Mouse (Mus musculus) forebrain, embryonic 16.5 days (tissue): ENCODE data around the gene Neb. TPM values are rescaled to one million over a fixed set of nuclear protein-coding genes. Genes with fewer than 3 reads are reported as not detected.

Experiments
- ATAC-seq: fragments of 200-750 bp; cut with Nextera tagmentation; 2 replicates; pipeline ENCODE4 v1.8.0; 2017; ENCODE audit warnings: mild to moderate bottlenecking, moderate library complexity
- H3K27ac ChIP-seq: fragments of 300-500 bp; sonication (generic); 2 replicates; pipeline ENCODE4 v1.5.1; 2014; ENCODE audit warnings: low read length, control low read depth
- H3K27me3 ChIP-seq: fragments of 300-500 bp; sonication (generic); replicated peaks from 2 replicates; pipeline ENCODE4 v1.6.1; 2014; ENCODE audit warnings: low read length; ENCODE audit not compliant: control insufficient read depth, insufficient read depth
- H3K36me3 ChIP-seq: fragments of 300-500 bp; sonication (generic); 2 replicates; pipeline ENCODE4 v1.6.1; 2014; ENCODE audit not compliant: control insufficient read depth, insufficient read depth
- H3K4me1 ChIP-seq: fragments of 300-500 bp; sonication (generic); replicated peaks from 2 replicates; pipeline ENCODE4 v1.6.1; 2014; ENCODE audit warnings: low read length; ENCODE audit not compliant: control insufficient read depth, insufficient read depth
- H3K4me2 ChIP-seq: fragments of 300-500 bp; sonication (generic); 2 replicates; pipeline ENCODE4 v1.6.1; 2014; ENCODE audit warnings: mild to moderate bottlenecking, low read length, control low read depth
- H3K4me3 ChIP-seq: fragments of 300-500 bp; sonication (generic); replicated peaks from 2 replicates; pipeline ENCODE4 v1.5.1; 2014; ENCODE audit warnings: mild to moderate bottlenecking, low read length, control low read depth
- H3K9ac ChIP-seq: fragments of 300-500 bp; sonication (generic); replicated peaks from 2 replicates; pipeline ENCODE4 v1.6.1; 2014; ENCODE audit warnings: low read depth, low read length, control low read depth
- H3K9me3 ChIP-seq: fragments of 300-500 bp; sonication (generic); 2 replicates; pipeline ENCODE4 v1.6.1; 2016; ENCODE audit warnings: low read length; ENCODE audit not compliant: control insufficient read depth
- WGBS: fragments of 180-500 bp; shearing (Covaris S2); extraction: QIAGEN DNeasy Blood & Tissue Kit; methylation state at CpG from one replicate; pipeline ENCODE4 v1.1.7; 2014; 5-methylcytosine and 5-hydroxymethylcytosine counted together
- polyA plus RNA-seq: library from polyadenylated mRNA; unstranded; fragments of >200 nt; fragmentation: Nextera tagmentation; extraction: Ambion mirVana; gene quantifications from 2 replicates; pipeline ENCODE4 v1.2.1, GENCODE M21; 2015

Gene Neb
- polyA plus RNA-seq, 1 experiment from 2014 or later, result 6.4 TPM

DNA sequence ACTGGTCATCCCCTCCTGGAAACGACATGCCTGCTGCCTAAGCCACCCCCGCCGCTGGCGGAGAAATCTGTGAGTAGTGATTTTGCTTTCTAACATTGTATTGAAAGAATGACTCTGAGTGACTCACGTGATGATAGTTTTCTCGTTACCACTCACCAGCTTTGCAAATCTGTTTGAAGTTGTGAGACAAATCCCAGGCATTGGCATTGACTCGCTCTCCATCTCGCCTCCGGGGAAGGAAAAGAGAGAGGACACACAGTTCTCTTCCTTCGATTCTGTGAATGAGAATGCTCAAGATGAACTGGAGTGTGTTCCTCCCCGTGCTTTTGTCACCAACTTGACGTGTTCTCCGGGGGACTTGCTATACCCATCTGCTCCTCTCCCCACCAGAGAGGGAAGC lies 11.0 kb downstream of the Neb start:
- H3K4me2 ChIP-seq, result no peak overlapping the region
- no peaks in the 10 kb centered on the region for H3K27me3 ChIP-seq
- ATAC-seq, result no peak
- no peaks in the 10 kb centered on the region for H3K4me1 ChIP-seq
- H3K4me3 ChIP-seq, result no peak overlapping the region
- no peak overlapping the region for H3K27ac ChIP-seq
- WGBS, result 66% methylated on average over 13 of the region's 13 CpGs
- no peaks in the 10 kb centered on the region for H3K36me3 ChIP-seq
- H3K9ac ChIP-seq, result no peak overlapping the region
- no peaks in the 10 kb centered on the region for H3K9me3 ChIP-seq

DNA sequence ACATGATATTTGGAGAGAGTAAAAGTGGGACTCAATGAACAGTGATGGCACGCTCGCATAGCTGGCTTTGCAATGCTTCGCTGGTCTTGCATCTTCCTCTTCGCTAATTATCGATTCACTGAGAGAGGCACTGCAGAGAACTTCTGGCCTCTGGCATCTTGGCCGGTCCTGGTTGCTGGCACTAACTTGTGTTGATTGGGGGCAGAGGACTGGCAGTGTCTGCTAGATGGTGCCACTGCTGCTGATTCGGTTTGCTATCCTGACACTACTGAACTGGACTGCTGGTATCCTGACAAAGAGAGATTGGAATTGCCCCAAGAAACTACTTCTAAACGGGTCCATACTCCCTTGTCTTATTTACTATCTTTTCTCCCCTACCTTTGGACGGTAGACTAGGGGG lies 17.2 kb downstream of the Neb start:
- Histone ChIP-seq H3K4me1 (no peaks in the 10 kb centered on the region), H3K4me2 (no peak overlapping the region), H3K4me3 (no peak overlapping the region), H3K27ac (no peak overlapping the region), H3K27me3 (no peaks in the 10 kb centered on the region), H3K9ac (no peak overlapping the region), H3K9me3 (no peaks in the 10 kb centered on the region), H3K36me3 (no peaks in the 10 kb centered on the region)
- no peak for ATAC-seq
- WGBS, result 94% methylated on average over 9 of the region's 9 CpGs

DNA sequence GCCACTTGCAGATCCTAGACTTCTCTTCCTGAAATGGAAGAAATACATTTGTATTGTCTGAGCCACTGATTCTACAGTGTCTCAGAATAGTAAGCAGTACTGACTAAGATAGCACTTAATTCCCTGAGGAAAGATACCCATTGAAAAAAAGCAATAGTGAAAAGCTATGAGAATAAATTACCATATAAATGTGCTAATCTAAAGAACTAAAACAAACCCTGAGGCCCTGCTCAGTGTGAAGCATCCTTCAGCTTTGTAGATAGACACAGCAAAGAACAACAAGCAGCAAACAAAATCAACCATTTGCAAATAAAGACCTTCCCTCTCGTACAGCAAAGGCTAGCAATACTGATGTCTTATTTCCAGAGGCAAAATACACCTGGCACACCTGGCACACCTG lies 18.6 kb downstream of the Neb start:
- Histone ChIP-seq H3K9ac (no peak overlapping the region), H3K4me2 (no peak overlapping the region), H3K9me3 (no peaks in the 10 kb centered on the region), H3K4me3 (no peak overlapping the region), H3K27ac (no peak overlapping the region), H3K4me1 (no peaks in the 10 kb centered on the region), H3K27me3 (no peaks in the 10 kb centered on the region), H3K36me3 (no peaks in the 10 kb centered on the region)
- ATAC-seq, result no peak
- WGBS, result 52% methylated on average over 1 of the region's 1 CpGs

DNA sequence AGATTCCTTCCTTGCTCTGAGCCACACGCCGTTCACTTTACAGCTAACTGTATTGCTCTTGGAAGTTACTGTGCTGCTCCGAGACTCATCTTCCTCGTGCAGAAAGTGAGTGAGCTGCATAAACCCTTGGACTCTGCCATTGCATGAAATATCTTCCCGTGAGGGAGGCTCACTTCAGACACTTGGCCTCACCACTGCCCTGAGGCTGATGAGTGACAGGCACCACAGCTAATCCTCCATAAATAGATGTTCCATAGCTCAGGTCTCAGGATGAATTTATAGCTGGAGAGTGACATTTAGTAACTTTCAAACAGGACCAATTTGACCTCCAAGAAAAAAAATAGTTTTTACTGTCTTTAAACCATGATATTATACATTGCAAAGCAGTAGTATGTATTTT lies 20.1 kb downstream of the Neb start:
- no peaks in the 10 kb centered on the region for H3K27me3 ChIP-seq
- no peak overlapping the region for H3K27ac ChIP-seq
- WGBS, result 87% methylated on average over 5 of the region's 5 CpGs
- no peaks in the 10 kb centered on the region for H3K4me1 ChIP-seq
- ATAC-seq, result no peak
- H3K4me2 ChIP-seq, result no peak overlapping the region
- H3K36me3 ChIP-seq, result no peaks in the 10 kb centered on the region
- H3K9ac ChIP-seq, result no peak overlapping the region
- no peaks in the 10 kb centered on the region for H3K9me3 ChIP-seq
- no peak overlapping the region for H3K4me3 ChIP-seq

DNA sequence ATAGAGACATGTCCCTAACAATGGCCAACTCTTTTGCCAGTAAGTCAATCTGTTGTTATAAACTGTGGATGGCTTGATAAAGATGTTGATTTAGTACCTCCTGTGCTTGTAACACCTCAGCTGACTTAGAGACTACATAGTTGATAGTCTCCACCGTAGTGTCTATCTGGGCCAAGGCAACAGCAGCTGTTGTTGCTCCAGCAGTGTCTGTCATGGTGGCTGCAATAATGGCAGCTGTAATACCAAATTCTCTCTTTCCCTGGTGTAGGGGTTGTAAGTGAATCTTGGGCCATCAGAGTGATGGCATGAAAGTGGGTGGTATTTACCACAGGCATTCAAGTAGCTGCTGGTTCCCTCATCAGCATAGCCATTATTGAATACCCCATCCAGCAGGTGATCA lies 27.2 kb downstream of the Neb start:
- WGBS, result 93% methylated on average over 1 of the region's 1 CpGs
- H3K27ac ChIP-seq, result no peak overlapping the region
- H3K4me2 ChIP-seq, result no peak overlapping the region
- no peaks in the 10 kb centered on the region for H3K4me1 ChIP-seq
- H3K9me3 ChIP-seq, result no peaks in the 10 kb centered on the region
- no peaks in the 10 kb centered on the region for H3K27me3 ChIP-seq
- H3K9ac ChIP-seq, result no peak overlapping the region
- ATAC-seq, result no peak
- no peaks in the 10 kb centered on the region for H3K36me3 ChIP-seq
- no peak overlapping the region for H3K4me3 ChIP-seq

DNA sequence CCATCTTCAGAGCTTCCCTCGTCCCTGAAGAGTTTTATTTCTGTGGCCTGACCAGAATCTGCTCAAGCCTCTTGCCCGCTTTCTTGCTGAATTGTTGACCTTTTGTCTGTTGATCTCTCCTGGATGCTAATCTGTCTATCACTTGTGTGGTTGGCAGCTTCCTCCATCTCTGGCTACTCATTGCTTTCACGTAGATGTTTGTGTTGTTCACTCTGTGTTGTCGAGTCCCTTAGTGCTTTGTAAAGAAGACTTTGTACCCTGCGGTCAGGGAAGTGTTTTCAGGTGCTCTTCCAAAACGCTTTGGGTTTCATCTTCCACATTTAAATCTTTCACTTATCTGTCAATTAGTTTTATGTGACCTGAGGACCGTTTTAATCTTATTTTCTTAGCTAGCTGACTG lies 37.3 kb downstream of the Neb start:
- WGBS, result 83% methylated on average over 7 of the region's 7 CpGs
- no peak for ATAC-seq
- Histone ChIP-seq H3K4me3 (no peak overlapping the region), H3K36me3 (no peaks in the 10 kb centered on the region), H3K9me3 (no peaks in the 10 kb centered on the region), H3K27ac (no peak overlapping the region), H3K9ac (no peak overlapping the region), H3K27me3 (no peaks in the 10 kb centered on the region), H3K4me2 (no peak overlapping the region), H3K4me1 (no peaks in the 10 kb centered on the region)

DNA sequence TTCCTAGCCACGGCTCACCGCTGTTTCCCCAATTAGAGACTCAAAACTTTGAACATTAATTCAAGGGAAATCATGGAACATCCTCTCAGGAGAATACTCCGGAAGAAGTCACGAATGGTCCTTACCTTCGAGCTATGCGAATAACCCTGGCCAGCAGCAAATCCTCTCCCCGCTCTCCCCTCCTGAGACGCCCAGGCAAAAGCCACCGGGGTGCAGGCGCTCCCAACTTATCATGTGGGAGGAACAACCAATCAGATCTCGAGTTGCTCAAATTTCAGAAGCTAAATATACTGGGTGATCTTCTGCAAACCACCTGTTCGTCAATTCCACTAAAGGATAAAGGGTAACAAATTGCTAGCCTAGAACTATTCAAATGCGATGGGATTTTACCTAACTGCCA lies 42.7 kb downstream of the Neb start:
- WGBS, result 93% methylated on average over 13 of the region's 13 CpGs
- Histone ChIP-seq H3K4me1 (no peaks in the 10 kb centered on the region), H3K9ac (no peak overlapping the region), H3K27me3 (no peaks in the 10 kb centered on the region), H3K4me2 (no peak overlapping the region), H3K27ac (no peak overlapping the region), H3K4me3 (no peak overlapping the region), H3K36me3 (no peaks in the 10 kb centered on the region), H3K9me3 (no peaks in the 10 kb centered on the region)
- ATAC-seq, result no peak

DNA sequence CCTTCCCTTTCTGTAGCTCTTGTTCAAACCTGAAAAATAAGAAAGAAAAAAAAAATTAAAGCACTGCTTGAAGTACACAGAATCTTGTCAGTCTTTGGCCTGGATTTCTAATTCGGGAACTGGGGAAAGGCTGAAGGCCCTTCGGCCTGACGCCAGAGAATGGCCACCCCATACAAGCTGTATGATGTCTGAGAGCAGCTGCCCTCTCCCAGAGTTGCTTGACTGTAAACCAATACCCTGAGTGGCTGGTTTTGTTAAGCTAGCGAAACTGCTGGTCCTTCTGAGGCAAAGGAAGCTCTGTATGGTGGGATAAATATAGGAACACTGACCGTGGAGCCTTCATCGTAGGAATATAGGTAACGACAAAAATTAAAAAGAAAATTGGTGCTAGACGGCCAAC lies 43.2 kb downstream of the Neb start:
- no peaks in the 10 kb centered on the region for H3K9me3 ChIP-seq
- H3K4me2 ChIP-seq, result no peak overlapping the region
- H3K27me3 ChIP-seq, result no peaks in the 10 kb centered on the region
- no peak overlapping the region for H3K9ac ChIP-seq
- no peaks in the 10 kb centered on the region for H3K36me3 ChIP-seq
- H3K4me3 ChIP-seq, result no peak overlapping the region
- H3K27ac ChIP-seq, result no peak overlapping the region
- WGBS, result 93% methylated on average over 8 of the region's 8 CpGs
- no peak for ATAC-seq
- H3K4me1 ChIP-seq, result no peaks in the 10 kb centered on the region

DNA sequence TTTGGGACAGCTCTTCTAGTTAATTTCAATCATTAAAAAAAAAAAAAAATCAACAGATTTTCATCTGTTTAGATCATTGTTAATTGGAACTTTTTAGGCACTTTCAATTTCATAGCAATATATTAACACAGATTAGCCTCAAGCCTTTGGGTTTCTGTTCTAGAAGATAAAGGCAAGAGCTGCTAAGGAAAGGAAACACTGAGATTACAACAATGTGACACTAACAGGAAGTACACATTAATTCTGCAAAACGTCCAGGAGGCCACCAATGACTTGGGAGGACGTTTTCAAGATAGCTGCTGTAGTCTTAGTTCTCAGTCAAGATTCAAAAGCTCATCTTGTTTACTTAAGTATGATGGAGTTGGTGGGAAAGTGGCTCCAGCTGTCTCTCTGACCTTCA lies 44.7 kb downstream of the Neb start:
- no peak for ATAC-seq
- no peak overlapping the region for H3K4me3 ChIP-seq
- H3K36me3 ChIP-seq, result no peaks in the 10 kb centered on the region
- no peak overlapping the region for H3K4me2 ChIP-seq
- H3K27me3 ChIP-seq, result no peaks in the 10 kb centered on the region
- H3K9ac ChIP-seq, result no peak overlapping the region
- 50% methylated on average over 2 of the region's 2 CpGs for WGBS
- H3K4me1 ChIP-seq, result no peaks in the 10 kb centered on the region
- no peak overlapping the region for H3K27ac ChIP-seq
- no peaks in the 10 kb centered on the region for H3K9me3 ChIP-seq

DNA sequence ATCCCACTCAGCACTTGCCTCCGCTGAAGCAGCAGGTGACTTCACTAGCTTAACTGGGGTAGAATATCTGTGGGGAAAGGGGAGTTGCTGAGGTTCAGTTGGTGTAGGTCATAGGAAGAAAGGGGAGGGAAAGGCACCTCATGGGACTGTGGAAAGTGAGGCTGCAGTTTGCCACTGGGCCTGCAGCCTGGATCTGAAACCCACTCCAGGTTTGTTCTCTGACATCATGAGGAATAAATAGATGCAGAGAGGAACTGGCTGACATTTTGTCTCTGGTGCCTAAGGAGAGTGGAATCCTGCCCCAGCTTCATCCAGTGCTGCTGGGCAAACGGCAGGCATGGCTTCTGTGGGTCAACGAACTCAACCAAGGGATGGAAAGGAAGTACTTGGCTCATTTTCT lies 46.5 kb downstream of the Neb start:
- H3K27me3 ChIP-seq, result no peaks in the 10 kb centered on the region
- ATAC-seq, result no peak
- 92% methylated on average over 3 of the region's 3 CpGs for WGBS

More for the DNA sequence above, 46.5 kb downstream of the Neb start:
- H3K4me3 ChIP-seq, result no peak overlapping the region
- H3K9me3 ChIP-seq, result no peaks in the 10 kb centered on the region
- no peaks in the 10 kb centered on the region for H3K4me1 ChIP-seq
- H3K36me3 ChIP-seq, result no peaks in the 10 kb centered on the region
- H3K27ac ChIP-seq, result no peak overlapping the region
- H3K9ac ChIP-seq, result no peak overlapping the region
- no peak overlapping the region for H3K4me2 ChIP-seq
